Mouse (Mus musculus) gastrocnemius, postnatal 25 days (tissue): ENCODE results near the gene Ticam1. TPM values are rescaled to one million over a fixed set of nuclear protein-coding genes. Genes with fewer than 3 reads are reported as not detected.
"Not testable (repeated sequence)": the region's sequence is repeated elsewhere in the genome, so short reads cannot be mapped to it uniquely, and the experiment has no call there.

Source experiments
- DNase-seq: peaks from one replicate; pipeline ENCODE4 v3.0.0; 2022
- total RNA-seq, 2 experiments: library from RNA; stranded (reverse); gene quantifications; 1 replicate in 1 of 2; 2 replicates in 1 of 2; pipeline ENCODE4 v1.2.3; 2021

Gene Ticam1
- total RNA-seq, 2 experiments from 2014 or later: 2.8 to 3.0 TPM

DNA sequence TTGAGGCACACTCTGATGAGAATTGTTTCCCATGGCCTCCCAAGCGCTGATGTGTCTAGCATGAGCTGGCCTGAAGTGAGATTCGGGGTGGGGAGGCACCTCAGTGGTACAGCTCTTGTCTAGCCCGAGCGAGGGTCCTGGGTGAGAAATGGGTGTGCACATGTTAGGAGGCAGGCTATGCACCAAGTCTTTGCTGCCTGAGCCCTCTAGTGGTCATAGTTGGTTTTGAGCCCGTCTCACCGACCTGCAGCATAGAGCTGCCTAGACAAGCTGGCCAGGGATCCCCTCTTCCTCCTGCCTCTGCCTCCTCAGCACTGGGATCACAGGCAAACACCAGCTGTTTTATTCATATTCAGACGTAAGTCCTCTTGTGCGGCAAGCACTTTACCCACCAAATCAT, 12.6 kb downstream of the Ticam1 start:
- DNase-seq: peak; percentile 69

DNA sequence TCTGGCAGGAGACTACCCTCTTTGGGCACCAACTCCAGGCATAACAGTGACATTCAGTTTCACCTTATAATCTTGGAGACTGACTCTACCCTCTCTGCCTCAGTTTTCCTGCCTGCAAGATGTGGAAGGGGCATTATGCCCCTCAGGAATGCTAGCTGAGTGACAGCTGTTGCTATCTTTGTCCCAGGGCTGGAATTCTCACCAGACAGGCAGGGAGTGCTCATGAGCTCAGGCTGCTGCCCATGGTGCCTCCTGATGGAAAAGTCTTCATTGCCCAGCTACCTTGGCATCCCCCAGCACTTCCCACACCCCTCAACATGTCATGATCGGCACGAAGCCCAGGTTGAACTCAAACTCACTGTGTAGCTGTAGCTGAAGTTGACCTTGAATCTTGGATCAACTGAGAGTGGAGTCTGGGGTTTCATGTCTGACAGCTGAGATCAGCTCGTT, 13.9 kb downstream of the Ticam1 start:
- DNase-seq: peak; percentile 82

DNA sequence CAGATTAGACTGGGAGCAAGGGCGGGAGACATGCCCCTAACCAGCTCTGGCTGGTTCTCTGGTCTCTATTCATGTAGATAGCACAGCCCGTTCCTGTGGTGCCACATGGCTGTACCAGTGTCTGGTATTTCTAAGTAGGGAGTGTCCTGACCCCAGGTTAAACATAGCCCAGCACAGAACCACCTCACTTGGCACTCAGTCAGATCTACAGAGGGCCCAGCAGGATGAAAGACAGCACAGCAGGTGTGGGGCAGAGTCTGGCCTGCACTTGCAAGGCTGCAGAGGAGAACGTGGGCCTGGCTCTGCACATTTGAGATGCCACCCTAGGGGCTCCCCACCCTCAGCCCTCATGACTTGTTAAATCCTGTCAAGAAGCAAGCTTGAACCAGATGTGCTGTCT, 15.4 kb downstream of the Ticam1 start:
- peak; percentile 88 for DNase-seq

DNA sequence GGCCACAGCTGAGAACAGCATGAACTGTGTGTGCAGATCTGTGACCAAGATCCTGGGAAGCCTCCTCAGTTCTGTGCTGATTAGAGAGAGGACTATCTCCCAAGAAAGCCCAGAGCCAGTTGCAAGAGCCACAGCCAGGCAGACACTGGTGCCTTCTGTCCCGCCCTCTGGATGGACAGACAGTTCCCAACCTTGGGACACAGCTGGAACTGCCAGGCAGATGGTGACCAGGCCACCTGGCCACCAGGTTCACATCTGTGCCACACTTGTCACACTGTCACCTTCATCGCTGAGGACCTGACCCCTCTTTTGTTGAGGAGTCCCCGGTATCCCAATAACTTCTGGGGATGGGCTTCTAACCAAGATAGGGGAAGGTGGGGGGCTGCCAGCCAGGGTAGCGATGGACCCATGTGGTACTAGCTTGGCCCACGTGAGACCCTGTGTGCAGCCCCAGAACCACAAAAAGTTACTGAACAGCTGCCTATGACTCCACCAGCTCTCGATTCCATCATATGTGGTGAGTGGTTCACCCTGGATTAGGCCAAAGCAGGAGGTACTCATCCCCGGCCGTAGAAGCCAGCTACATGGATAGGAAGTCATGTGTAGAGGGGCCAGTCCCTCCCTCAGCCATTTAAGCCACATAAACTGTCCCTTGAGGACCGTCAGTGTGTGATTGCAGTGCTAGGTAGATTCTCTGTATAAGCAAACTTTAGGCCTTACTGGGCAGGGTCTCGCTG, 17.1 kb downstream of the Ticam1 start:
- DNase-seq: peak; percentile 59

DNA sequence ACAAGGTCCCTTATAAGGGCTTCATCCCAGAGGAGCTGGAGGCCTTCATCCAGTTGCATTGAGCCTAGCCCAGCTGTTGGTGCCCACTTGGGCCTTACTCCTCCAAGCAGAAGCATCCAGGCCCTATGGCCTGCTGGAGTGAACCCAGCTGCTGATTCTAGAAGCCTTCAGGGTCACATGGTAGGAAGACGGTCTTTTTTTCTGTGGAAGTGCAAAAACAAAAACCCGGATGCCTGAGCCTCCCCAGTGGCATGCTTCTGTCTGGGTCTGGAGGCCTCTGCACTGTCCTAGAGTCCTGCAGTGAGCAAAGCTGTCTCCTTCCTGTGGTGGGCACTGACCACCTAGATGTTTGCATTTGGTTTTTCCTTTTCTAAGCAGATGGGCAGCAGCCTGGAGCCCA, 17.8 kb downstream of the Ticam1 start:
- not testable (repeated sequence) for DNase-seq

DNA sequence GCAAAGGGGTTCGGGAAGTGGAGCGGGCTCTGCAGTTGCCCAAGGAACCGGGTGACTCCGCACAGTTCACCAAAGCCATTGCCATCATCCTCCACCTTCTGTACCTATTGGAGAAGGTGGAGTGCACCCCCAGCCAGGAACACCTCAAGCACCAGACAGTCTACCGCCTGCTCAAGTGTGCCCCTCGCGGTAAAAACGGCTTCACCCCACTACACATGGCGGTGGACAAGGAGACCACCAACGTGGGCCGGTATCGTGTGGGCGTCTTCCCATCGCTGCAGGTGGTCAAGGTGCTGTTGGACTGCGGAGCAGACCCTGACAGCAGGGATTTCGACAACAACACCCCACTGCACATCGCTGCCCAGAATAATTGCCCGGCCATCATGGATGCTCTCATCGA, 18.3 kb downstream of the Ticam1 start:
- DNase-seq: not testable (repeated sequence)

DNA sequence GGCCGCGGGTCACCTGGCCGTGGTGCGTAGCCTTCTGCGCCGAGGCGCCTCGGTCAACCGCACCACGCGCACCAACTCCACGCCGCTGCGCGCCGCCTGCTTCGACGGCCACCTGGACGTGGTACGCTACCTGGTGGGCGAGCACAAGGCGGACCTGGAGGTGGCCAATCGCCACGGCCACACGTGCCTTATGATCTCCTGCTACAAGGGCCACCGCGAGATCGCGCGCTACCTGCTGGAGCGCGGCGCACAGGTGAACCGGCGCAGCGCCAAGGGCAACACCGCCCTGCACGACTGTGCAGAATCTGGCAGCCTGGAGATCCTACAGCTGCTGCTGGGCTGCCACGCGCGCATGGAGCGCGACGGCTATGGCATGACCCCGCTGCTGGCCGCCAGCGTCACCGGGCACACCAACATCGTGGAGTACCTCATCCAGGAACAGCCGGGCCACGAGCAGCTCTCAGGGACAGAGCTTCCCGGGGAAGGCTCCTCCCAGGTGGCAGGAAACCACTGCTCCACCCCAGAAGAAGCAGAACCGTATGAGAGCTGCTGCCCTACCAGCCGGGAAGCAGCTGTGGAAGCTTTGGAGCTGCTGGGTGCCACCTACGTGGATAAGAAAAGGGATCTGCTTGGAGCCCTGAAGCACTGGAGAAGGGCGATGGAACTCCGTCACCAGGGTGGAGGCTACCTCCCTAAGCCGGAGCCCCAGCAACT, 19.2 kb downstream of the Ticam1 start:
- peak; percentile 71 for DNase-seq

DNA sequence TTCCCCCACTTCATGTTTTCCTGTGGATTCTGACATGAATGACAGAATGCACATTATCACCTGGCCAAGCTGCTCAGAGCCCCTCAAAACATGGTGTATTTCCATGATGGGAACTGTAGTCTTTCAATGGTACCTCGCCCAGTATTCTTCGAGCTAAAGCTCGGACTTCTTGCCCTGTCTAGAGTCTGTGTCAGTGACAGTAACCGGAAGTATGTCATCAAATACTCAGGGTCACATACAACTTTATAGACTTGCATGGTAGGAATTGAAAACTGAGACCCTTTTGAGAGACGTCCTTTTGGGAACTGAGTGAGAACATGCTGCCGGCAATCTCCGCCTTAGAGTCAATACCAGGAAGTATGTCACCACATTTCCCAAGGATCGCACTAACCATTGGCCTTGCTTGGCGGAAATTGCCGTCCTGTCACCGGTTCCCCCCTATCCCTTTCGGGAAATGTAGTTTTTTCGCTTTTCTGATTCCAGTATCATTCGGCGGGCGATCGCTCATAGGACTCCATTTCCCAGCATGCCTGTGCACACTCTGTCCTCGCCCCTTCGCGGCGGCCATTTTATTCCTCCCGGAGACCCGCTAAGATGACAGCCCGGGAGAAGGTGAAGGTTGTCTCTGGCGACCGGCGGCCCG, 20.2 kb downstream of the Ticam1 start, which contains the start of gene Fem1a:
TSS of gene Fem1a (plus strand) at position 572 of the 643 bp plus-strand sequence.
- DNase-seq: peak; percentile 96

DNA sequence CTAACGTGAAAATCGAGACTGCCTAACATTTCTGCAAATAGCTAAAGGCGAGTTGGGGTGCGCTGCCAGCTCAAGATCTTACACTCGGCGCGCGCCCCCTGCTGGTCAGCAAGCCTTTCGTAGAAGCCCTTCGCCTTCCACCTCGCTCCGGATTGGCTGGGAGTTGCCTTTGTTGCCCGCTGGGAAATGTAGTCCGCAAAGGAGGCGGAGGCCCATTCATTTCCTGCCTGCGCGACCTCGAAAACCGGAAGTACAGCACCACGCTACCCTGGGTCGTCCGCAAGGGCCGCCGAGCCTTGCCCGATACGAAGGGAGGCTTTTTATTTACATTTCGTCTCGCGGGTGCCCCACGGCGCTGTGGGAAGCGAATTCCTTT, 20.7 kb downstream of the Ticam1 start:
- DNase-seq: peak; percentile 97

DNA sequence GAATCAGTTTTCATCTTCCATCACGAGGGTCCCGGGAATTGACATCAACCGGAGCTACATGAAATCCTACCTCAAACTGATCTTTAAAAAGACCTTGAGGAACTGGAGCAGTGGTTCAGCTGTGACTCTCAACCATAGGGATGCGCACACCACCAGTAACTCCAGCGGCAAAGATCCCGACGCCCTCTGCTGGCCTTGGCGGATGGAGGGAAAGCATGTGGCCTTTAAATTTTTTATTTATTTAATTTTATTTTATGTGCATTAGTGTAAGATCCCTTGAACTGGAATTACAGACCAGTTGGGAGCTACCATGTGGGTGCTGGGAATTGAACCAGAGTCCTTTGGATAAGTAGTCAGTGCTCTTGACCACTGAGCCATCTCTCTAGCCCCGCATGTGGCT, 21.2 kb downstream of the Ticam1 start:
- peak; percentile 7 for DNase-seq

DNA sequence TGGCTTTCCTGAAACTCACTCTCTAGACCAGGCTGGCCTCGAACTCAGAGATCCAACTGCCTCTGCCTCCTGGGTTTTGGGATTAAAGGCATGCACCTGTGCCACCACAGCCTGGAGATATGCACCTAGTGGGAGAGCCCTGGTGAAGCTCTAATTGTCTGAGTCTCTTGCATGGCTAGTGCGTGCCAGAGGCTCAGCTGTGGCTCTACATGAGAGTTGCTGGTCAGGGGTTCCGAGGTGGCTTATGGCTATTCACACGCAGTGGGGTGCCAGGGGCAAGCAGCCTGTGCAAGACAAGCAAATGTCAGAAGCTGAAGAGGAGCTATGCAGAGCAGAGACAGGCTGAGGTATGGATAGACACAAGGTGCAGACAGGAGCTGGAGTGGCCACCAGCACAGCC, 21.9 kb downstream of the Ticam1 start:
- DNase-seq: peak; percentile 5

DNA sequence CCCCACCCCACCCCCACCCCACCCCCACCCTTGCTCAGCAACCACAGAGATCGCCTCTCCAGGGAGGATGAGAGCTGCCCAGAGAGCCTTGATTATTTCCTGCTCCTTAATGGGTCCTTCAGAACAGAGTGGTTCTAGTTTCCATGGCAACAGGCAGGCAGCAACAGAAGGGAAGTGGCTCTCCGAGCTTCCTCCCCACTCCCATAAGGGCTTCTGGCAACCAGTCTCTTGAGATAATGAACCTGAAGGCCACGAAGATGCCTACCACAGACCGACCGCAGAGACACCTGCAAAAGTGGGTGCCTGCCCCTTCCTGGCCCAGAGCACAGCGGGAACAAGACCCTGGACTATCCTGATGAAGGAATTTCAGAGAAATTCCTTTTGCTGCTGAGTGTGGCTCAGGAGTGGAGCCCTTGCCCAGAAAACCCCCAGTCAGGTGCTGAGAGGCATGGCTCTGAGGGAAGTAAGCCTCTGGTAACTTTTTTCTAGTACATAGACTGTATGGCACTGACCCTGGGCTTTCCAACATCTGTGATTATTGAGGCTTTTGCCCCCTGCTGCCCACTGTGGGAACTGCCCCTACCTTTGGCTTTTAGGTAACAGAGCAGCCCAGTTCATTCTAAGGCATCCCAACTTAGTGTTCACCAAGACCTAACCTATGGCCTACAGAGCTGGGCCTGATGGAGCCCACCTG, 25.3 kb downstream of the Ticam1 start:
- no peak for DNase-seq

DNA sequence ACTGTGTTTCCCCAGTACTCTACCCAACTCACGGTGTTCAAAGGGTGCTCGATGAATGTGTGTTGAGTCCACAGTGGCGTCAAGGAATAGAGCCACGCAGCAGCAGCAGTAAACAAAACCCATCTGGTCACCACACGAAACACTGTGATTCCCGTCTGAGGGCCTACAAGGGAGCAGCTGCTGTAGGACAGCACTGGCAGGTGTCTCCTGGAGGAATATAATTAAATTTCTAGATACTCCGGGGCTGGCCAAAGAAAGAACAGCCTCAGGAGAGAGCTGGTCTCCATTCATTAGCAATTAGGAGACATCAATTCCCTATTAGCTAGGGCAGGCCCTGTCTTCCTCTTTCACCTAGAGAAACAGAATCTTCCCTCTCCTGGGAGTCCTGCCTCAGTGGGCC, 31.0 kb downstream of the Ticam1 start:
- DNase-seq: no peak

DNA sequence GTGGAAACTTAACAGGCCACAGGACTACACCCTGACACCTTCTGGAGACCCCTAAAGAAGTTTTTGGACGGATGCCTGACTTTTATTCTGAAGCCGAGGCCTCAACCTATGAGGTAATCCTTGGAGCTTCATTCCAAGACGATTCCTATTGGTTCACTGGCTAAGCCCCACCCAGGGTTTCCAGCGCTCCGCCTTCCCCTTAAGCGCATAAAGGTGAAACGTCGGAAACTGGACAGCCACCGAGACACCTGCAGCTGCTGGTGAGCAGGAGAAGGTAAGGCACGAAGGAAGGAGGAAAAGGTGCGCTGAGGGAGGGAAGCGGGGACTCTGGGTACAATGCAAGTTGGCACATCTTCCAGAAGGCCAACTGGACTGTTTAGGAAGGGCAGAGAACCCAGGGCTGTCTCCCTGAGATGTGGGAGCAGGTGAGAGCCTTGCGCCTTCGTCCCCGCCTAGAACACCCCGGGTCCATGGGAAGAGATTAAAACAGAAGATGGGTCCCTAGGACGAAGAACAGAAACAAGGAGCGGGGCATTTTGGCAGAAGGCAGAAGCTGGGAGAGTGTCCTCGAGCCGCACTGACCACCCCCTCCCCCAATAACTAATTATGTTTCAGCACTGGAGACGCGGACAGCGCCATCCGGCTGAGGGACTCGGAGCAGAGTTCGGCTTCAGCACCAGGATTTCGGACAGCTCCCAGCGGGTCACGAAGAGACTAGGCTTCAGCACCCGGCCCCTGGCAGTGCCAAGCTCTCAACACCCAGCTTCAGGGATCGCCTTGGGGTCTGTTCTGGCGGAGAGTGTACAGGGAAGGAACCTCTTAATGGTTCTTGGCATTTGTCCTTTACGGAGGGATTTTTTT, 34.8 kb downstream of the Ticam1 start:
- DNase-seq: peak; percentile 67

DNA sequence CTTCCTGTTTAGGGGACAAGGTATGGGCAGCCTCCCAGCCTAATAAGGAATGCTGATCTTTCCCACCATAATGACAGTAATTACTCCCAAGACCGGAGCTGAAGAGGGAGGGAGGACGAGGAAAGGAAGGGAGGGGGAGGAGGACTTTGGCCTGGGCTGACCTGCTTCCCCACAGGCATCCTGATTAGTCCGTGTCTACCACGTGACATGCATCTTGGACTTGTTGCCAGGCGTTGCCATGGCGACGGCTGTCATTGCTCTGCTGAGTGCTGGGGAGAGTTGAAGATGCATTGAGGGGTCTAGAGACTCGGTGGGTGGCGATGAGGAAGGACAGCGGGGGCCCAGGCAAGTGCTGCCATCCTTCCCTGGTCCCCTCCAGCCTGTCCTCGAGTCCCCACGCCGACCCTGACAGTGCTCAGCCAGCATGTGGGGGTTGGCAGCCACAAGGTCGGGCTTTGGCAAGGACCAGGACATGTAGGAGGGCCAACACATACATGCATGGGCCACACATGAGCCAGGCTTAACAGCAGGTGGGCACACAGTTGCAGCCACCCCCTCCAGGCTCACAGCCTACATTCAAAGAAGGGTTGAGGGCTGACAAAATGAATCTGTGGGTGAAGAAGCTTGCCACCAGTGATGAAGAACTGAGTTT, 42.6 kb downstream of the Ticam1 start:
- no peak for DNase-seq

DNA sequence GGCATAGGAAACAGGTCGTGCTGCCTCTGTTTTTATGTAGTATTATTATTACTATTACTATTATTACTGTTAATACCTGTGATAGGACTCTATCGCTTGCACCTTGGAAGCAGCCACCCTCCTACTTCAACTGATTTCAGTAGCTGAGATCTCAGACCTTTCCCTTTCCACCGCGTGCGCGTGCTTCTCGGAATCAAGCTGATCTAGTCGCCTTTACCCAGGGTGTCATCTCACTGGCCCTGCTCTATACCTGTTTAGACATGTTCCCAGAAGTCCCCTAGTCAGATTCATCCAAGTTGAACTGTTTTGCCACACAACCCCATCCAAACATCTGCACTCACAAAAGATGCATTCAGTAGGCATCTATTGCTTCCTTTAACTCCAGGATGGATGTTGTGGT, 43.2 kb downstream of the Ticam1 start:
- DNase-seq: no peak

DNA sequence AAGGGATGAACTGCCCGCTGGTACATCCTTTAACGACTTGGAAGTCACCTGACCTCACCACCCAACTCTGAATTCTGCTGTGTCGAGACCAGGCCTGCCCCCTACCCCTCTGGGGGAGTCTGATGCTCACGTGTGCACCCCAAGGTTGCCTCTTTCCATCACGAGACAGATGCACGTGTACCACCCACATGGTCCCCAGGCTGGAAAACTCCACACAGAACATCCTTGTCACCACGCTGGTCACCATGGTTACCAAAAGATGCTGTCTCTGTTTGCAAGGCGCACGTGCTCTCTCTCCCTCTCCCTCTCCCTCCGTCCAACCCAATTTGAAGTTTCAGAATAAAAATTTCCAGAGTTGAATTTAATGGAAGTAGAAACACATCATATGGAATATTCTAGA, 46.6 kb downstream of the Ticam1 start:
- no peak for DNase-seq

DNA sequence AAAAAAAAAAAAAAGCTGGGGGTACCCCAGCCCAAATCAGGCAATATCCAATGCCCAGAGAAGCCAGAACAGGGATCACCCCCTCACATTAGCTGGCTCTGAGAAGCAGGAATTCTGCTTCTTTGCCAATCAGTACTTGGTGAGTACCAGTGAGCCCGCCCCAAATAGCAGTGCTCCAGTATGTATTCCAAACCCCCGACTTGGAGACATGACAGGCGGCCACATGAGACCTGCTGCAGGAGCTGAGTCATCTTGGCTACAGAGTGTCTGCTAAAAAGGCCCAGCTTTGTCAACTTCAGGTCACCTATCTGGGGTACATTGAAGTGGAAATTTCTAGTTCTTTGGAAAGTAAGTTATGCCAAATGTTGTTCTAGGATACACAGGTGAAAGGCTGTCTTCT, 50.0 kb downstream of the Ticam1 start:
- DNase-seq: no peak

DNA sequence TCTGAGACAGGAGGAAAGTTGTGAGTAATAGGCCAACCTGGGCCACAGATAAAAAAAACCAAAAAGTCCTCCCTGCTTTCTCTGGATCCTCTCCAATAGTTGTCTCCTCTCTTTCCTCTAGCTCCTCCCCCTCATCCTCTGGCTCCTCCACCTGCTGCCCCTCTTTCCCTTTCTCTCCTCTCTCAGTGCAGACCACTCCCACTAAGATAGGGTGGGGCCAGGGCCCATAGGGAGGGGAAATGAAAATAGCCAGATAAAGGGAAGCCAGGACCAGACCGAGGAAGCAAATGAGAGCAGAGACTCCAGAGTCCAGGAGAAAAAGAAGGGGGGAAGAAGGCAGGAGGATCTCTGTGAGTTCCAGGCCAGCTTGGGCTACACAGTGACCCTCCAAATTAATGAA, 51.7 kb downstream of the Ticam1 start:
- no peak for DNase-seq

DNA sequence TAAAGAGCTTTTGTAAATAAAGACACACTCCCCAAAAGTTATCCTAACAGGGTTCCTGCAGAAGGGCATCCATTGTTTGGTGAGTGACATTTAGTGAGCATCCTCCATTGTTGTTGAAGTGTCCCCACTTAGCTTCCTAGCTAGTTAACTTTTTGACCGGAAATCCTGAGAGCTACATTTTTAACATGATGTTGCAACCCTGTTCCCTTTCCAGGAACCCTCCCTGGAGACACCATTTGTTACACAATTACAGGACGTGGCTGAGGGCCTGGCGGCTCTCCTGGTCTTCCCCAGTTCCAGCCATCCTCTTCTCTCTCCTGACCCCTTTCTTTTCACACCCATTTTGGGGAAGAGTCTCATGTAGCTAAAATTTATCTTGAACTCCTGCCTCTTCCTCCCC, 56.8 kb downstream of the Ticam1 start:
- DNase-seq: peak; percentile 65
